Mouse (Mus musculus): ENCODE results near the gene Cog6. TPM values are rescaled to one million over a fixed set of nuclear protein-coding genes. Genes with fewer than 3 reads are reported as not detected.

Gene Cog6
- polyA plus RNA-seq, 1 experiment from 2014 or later, result 61.4 TPM

DNA sequence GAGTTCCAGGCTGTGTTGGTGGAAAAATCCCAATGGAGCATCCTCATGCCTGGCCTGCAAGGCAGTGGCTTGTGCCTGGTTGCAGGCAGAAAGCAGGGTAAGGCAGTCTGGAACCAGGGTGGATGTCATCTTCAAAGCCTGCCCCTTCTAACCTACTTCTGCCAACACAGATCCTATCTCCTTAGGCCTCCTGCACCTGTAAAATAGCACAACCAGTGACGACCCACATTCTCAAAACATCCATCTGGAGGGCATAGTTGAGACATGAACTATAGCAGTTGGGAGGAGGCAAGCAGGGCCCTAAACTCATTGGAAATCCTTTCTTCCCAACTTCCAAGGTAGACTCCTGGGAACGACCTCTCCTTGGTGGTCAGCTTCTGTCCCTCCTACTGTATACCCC lies 85.1 kb downstream of the Cog6 start:
- Histone ChIP-seq H3K4me2 (ENCODE audit: low read length) (no peak overlapping the region), H3K9ac (ENCODE audit: low read length) (no peak overlapping the region), H3K4me3 (ENCODE audit: control insufficient read depth in 1 of 2, insufficient read depth in 1 of 2, low read depth in 1 of 2, low read length in 2 of 2) (no peak overlapping the region), H3K4me1 (ENCODE audit: control insufficient read depth in 2 of 2, insufficient read depth in 2 of 2, low read length in 2 of 2) (peaks cover 2% of the 10 kb centered on the region in 2 experiments; a peak in 2 of 4 replicates), H3K9me3 (ENCODE audit: control insufficient read depth, low read length) (no peaks in the 10 kb centered on the region), H3K27me3 (ENCODE audit: control insufficient read depth, insufficient read depth, low read length) (no peaks in the 10 kb centered on the region), H3K36me3 (ENCODE audit: control insufficient read depth, insufficient read depth, low read length) (no peaks in the 10 kb centered on the region), H3K27ac (replicated peaks in 1 of 2; ENCODE audit: control insufficient read depth in 1 of 2, insufficient read depth in 1 of 2, low read depth in 2 of 2, low read length in 2 of 2) (no peak overlapping the region)
- WGBS, result 94% methylated on average over 2 of the region's 2 CpGs
- no peak for ATAC-seq (ENCODE audit: insufficient number of reproducible peaks, insufficient read depth, low FRiP score, low read depth)

Other genes with a start within 250 kb of the Cog6 start
- 91.1 and 93.2 TPM in 2 replicates for gene Lhfp, start 24.3 kb upstream of the Cog6 start, polyA plus RNA-seq (2014; fragmentation: Nextera tagmentation; extraction: Ambion mirVana)